Mouse (Mus musculus): ENCODE data around the gene Eif1ax.
"Not testable (repeated sequence)": the region's sequence is repeated elsewhere in the genome, so short reads cannot be mapped to it uniquely, and the experiment has no call there.

Eif1ax gene

DNA sequence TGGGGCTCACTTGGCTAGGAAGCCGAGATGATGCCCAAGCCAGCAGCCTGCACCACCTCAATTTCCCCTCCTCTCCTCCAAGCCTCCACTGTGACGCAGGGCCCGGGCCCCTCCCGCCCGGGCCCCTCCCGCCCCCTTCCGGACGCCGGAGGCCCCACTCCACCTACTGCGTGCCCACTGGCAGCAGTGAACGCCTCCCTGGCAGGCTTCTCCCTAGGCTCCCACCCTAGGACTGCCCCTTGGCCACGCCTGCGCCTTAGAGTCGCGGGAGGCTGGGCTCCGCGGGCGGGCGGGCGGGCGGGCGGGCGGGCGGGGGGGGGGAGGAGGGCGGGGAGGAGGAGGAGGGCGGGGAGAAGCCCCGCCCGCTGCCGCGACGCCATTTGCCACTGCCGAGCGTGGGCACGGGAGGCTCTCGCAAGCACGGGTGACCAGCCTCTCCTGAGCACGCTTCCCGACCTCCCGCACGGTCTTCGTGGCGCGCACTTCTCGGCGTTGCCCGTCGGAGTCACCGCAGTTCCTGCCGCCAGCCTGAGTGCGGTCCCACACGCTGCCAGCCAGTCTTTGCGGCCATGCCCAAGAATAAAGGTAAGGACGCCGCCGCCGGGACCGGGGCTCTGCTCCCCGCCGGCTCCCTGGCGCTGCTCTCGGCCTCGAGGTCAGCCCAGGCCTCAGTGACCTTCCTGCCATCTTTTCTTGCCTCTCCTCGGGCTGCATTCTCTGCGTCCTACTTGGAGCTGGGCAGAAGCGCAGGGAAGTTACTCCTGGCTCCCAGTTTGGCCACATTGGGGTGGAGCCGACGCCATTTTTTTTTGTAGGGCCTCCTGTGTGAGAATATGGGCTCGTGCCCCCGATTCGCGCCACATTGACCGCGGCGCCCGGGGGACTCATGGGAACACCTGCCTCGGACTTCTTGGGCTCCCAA, at the start of gene Eif1ax:
Eif1ax (plus strand) TSS at position 348 of the 922 bp plus-strand sequence.
- in situ Hi-C loops (cut with MboI): no loop called here

GRCm38 (mm10) chrX:159364506-159364905, 7.5 kb upstream of the Eif1ax start:
- in situ Hi-C loops (cut with MboI): no loop called here

GRCm38 (mm10) chrX:159372753-159373144, 771 bp downstream of the Eif1ax start:
- in situ Hi-C loops (cut with MboI): no loop called here

- in situ Hi-C loops (cut with MboI): no loop called here
Measured at GRCm38 (mm10) chrX:159387105-159387504, 15.1 kb downstream of the Eif1ax start.

- in situ Hi-C loops (cut with MboI): no loop called here
Measured at GRCm38 (mm10) chrX:159388953-159389352, 17.0 kb downstream of the Eif1ax start.

- in situ Hi-C loops (cut with MboI): no loop called here
Measured at GRCm38 (mm10) chrX:159390347-159390962, 18.5 kb downstream of the Eif1ax start.

DNA sequence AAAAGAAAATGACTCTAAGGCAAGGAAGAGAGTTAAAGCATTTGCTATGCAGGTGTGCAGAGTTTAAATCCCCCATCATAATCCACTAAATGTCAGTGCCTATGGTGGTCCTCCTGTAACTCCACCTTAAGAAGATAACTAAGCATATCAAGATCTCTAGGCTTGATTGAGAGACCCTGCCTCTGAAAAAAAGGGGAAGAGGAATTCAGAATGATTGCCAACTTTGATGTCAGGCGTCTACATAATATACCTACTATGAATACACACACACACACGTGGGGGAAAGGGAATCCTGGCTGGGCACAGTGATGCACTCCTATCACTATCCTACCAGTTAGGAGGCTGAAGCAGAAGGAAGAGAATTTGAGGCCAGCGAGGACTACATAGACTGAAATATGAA, 19.3 kb downstream of the Eif1ax start:
- in situ Hi-C loops (cut with MboI): no loop called here

DNA sequence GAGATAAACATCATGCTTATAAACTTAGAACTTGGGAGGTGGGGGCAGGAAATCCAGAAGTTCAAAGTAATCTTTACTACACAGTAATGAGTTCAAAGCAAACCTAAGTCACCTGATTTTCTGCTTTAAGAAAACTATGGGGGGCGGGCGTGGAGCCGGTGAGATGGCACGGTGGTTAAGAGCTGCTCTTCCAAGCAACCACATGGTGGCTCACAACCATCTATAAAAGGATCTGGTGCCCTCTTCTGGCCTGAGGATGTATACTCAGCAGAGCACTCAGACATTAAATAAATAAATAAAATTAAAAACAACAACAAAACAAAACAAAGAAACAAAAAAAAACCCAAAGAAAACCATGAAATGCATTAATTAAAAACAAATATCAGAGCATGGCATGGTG, 37.3 kb downstream of the Eif1ax start:
- in situ Hi-C loops (cut with MboI): no loop called here

DNA sequence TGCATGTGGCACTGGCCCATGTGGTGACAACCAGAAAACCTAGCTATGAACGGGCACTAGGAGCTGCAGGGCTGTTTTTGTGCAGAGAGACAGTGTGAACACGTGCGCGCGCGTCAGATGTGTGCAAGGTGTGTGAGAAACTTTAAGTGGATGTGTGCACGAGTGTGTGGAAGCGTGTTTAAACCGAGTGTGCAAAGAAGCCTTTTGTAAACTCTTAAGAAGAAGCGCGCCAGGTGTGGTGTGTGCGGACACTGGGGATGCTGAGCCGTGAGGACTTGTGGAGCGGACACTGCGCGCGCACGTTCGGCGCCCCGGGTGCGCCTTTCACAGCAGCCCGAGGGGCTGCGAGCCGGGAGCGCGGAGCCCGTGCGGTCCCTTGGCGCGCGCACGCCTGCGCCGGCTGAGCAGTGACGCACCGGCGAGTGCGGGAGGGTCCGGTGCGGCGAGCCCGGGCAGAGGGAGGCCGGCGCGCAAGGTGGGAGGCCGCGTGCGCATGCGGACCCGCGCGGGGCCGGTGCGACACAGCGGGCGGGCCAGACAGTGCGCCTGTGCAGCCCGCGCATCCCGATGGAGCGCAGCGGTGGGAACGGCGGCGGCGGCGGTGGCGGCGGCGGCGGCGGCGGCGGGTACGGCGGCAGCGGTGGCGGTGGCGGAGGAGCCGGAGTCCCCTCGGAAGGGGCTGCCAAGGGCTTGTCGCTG, 42.3 kb downstream of the Eif1ax start, which contains the start of gene Map7d2:
Map7d2 (plus strand) TSS at position 443 of the 699 bp plus-strand sequence.
- in situ Hi-C loops (cut with MboI): no loop called here

DNA sequence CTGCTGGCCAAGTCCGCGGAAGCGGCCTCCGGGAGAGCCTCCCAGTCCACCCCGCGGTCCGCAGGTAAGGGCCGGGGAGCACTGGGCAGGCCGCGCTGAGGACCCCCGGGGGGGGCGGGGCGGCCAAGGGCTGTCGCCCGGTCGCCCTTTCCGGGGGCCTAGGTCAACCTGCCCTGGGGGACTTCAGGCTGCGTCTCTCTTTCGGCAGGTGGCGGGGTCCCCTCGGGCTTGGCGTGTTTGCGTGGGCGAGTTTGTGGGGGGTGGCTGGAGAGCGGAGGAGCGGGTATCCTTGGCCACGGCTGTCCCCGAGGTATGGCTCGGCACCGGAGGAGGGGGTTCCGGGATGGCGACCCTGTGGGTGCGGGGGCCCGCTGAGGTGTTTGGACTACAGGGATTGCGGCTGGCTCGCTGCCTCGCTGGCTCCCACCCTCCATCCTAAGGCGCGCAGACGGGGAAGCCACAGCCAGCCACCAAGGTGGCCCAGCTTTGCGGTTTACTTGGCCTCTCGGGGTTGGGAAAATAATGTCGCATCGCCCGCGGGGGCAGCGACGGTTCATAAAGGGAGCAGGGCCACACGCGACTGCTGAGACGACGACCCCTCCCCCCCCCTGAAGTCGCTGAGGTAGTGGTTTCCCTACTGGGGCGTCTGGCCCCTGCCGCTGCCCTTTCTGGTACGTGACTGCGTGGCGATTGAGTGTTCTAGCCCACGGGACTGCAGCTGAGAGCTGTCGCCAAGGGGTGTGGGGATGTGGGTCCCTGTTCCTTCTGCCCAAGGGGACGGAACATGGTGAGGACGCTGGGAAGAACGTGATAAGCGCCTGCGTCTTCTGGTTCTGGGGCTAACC, 43.1 kb downstream of the Eif1ax start:
- in situ Hi-C loops (cut with MboI): no loop called here

DNA sequence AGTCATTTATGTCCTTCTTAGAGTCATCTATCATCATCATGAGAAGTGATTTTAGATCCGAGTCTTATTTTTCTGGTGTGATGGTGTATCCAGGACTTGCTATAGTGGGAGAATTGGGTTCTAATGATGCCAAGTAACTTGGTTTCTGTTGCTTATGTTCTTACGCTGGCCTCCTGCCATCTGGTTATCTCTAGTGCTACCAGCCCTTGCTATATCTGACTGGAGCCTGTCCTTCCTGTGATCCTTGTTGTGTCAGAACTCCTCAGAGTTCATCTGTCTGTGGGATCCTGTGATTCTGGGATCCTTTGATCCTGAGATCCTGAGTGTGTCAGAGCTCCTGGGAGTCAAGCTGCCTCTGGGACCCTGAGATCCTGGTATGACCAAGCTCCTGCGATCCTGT, 58.5 kb downstream of the Eif1ax start:
- in situ Hi-C loops (cut with MboI): not testable (repeated sequence)
